Mouse (Mus musculus) limb, embryonic 11.5 days (tissue): ENCODE results near the gene Eml6. TPM values are rescaled to one million over a fixed set of nuclear protein-coding genes. Genes with fewer than 3 reads are reported as not detected.

ENCODE experiments used
- ATAC-seq: fragments of 200-750 bp; cut with Nextera tagmentation; 2 replicates; pipeline ENCODE4 v1.8.0; 2017; ENCODE audit warnings: low read depth; ENCODE audit not compliant: insufficient number of reproducible peaks, low FRiP score, low TSS enrichment
- DNase-seq: peaks from one replicate; pipeline ENCODE4 v3.0.0-alpha.2; 2015; ENCODE audit warnings: low spot score
- H3K27ac ChIP-seq: fragments of 300-500 bp; sonication (generic); replicated peaks from 2 replicates; pipeline ENCODE4 v1.5.1; 2014; ENCODE audit warnings: low read depth, mild to moderate bottlenecking, low read length
- H3K27me3 ChIP-seq: fragments of 300-500 bp; sonication (generic); 2 replicates; pipeline ENCODE4 v1.6.1; 2014; ENCODE audit warnings: mild to moderate bottlenecking, low read length, mixed read lengths; ENCODE audit not compliant: control insufficient read depth, insufficient read depth
- H3K36me3 ChIP-seq: fragments of 300-500 bp; sonication (generic); 2 replicates; pipeline ENCODE4 v1.6.1; 2014; ENCODE audit warnings: mild to moderate bottlenecking, low read length, moderate library complexity, mixed read lengths; ENCODE audit not compliant: control insufficient read depth, insufficient read depth
- H3K4me1 ChIP-seq: fragments of 300-500 bp; sonication (generic); 2 replicates; pipeline ENCODE4 v1.6.1; 2014; ENCODE audit warnings: low read length, mixed read lengths; ENCODE audit not compliant: control insufficient read depth, insufficient read depth
- H3K4me2 ChIP-seq: fragments of 300-500 bp; sonication (generic); 2 replicates; pipeline ENCODE4 v1.6.1; 2014; ENCODE audit warnings: low read depth, mild to moderate bottlenecking, moderate library complexity; ENCODE audit not compliant: severe bottlenecking
- H3K4me3 ChIP-seq: fragments of 300-500 bp; sonication (generic); 2 replicates; pipeline ENCODE4 v1.5.1; 2014; ENCODE audit warnings: low read depth, low read length
- H3K9ac ChIP-seq: fragments of 300-500 bp; sonication (generic); 2 replicates; pipeline ENCODE4 v1.6.1; 2014; ENCODE audit warnings: mild to moderate bottlenecking, low read length
- H3K9me3 ChIP-seq: fragments of 300-500 bp; sonication (generic); 2 replicates; pipeline ENCODE4 v1.6.1; 2016; ENCODE audit warnings: low read length; ENCODE audit not compliant: control insufficient read depth
- WGBS: fragments of 180-500 bp; shearing (Covaris S2); extraction: QIAGEN DNeasy Blood & Tissue Kit; methylation state at CpG from one replicate; pipeline ENCODE4 v1.1.7; 2014; 5-methylcytosine and 5-hydroxymethylcytosine counted together
- polyA plus RNA-seq: library from polyadenylated mRNA; unstranded; fragments of >200 nt; fragmentation: Nextera tagmentation; extraction: Ambion mirVana; gene quantifications from 2 replicates; pipeline ENCODE4 v1.2.1, GENCODE M21; 2014

The Eml6 gene
- polyA plus RNA-seq, 1 experiment from 2014 or later: 0.64 TPM

DNA sequence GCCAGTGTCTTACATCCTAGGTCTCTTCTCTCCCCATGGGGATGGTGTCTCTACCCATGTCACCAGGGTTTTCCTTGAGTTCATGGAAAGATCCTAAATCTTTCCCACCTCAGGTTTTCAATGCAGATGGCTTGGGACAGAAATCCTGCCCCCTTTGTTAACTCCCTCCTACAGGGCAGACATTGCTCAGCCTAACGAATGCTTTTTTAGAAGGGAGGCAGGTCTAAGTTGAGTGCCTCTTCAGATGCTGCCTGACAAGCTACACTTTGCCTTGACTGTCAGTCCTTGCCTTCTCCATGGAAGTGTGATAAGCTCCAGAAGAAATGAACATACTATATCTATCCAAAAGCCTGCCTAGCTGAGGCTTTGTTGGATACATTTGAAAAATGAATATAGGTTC lies 278.0 kb downstream of the Eml6 start:
- Histone ChIP-seq H3K27ac (no peak overlapping the region), H3K9ac (no peak overlapping the region), H3K27me3 (no peaks in the 10 kb centered on the region), H3K4me3 (no peak overlapping the region), H3K4me1 (no peaks in the 10 kb centered on the region), H3K36me3 (peaks cover 5% of the 10 kb centered on the region), H3K4me2 (no peak overlapping the region), H3K9me3 (no peaks in the 10 kb centered on the region)
- 84% methylated on average over 1 of the region's 1 CpGs for WGBS
- DNase-seq (no peak), ATAC-seq (no peak)

DNA sequence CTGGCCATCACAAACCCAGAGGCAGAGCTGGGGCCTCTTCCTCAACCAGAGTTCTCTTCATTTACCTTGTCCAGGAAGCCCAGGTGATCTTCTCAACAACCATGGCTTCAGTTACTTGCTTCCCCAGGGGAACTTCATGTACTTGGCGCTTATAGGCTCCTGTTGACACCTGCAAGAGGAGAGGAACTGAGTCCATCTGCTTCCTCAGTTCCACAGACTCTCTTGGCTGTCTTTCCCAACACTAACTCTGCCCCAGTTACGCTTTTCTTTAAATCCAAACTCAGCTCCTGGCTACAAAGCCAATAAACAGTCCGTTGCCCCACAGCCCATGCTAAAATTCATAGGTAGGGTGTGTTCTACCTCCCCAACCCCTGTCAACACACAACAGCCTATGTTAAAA lies 278.5 kb downstream of the Eml6 start:
- H3K9me3 ChIP-seq: no peaks in the 10 kb centered on the region
- H3K4me3 ChIP-seq: no peak overlapping the region
- H3K4me2 ChIP-seq: no peak overlapping the region
- WGBS: 94% methylated on average over 3 of the region's 3 CpGs
- no peak overlapping the region for H3K9ac ChIP-seq
- no peak overlapping the region for H3K27ac ChIP-seq
- DNase-seq (no peak), ATAC-seq (no peak)
- no peaks in the 10 kb centered on the region for H3K27me3 ChIP-seq
- H3K36me3 ChIP-seq: peaks cover 5% of the 10 kb centered on the region
- H3K4me1 ChIP-seq: no peaks in the 10 kb centered on the region

DNA sequence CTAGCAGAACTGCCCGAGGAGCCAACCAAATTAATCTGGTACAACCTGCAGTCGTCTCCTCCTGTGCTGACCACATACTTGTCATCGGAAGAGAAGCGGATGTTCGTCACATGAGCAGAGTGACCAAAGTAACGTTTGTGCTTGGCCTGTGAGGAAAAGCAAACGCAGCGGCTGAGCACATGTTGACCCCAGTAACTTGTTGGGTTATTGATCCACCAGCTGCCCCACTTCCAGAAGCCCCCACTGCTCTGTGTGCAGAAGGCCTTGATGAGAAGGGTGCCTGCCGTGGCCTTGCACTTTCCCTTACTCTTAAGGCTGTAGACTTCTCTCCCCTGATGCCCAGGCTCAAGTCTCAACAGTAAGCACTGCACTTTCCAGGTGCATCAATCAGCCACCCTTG lies 279.6 kb downstream of the Eml6 start:
- ATAC-seq (no peak), DNase-seq (no peak)
- peaks cover 5% of the 10 kb centered on the region for H3K36me3 ChIP-seq
- no peak overlapping the region for H3K4me2 ChIP-seq
- no peaks in the 10 kb centered on the region for H3K27me3 ChIP-seq
- no peak overlapping the region for H3K9ac ChIP-seq
- H3K9me3 ChIP-seq: no peaks in the 10 kb centered on the region
- WGBS: 91% methylated on average over 9 of the region's 9 CpGs
- no peaks in the 10 kb centered on the region for H3K4me1 ChIP-seq
- H3K27ac ChIP-seq: no peak overlapping the region
- no peak overlapping the region for H3K4me3 ChIP-seq

DNA sequence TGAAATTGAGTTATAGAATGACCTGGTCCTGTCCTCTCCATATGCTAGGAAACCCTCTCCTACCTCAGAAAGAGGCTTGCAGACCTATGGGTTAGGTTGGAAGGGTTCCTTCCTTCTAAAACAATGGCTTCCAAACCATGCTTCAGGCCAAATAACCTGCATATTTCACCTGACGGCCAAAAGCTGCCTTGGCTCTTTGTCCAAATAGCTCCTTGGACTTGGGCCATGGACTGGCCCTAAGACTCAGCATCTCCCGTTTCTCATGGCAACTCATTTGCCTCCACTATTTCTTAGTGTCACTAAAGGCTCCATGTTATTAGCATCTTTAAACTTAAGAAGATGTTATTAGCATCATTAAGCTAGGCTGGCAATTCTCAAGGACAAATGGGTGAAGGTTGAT lies 280.3 kb downstream of the Eml6 start:
- peaks cover 5% of the 10 kb centered on the region for H3K36me3 ChIP-seq

DNA sequence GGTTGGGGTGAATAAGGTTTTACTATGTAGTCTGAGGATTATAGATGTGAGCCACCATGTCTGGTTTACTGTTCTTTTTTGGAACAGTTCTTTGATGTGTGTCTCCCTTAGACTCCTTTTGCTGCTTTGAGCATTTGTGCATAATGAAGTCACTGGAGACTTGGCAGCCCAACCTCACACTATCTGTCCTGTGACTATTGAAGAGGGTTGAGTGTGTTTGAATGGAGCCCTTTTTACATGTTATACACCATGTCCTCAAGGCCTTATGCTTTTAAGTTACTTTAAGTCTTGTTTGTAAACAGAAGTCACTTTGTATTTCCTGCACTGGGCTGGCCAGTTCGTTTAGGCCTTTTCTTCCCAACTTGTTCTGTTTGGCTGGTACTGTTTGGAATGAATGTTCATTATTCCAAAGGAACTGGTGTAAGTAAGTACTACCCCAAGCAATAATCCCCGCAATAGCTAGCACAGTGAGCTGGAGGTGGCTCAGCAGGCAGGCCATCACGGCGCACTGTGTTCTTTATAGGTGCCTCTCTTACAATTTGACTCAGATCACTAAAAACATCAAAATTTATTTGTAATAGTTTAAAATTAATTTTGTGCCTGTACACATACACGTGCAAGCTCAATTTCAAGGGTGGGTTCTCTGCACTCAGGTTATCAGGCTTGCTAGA lies 280.9 kb downstream of the Eml6 start:
- ATAC-seq: no peak
- WGBS: 91% methylated on average over 5 of the region's 5 CpGs
- Histone ChIP-seq H3K9ac (no peak overlapping the region), H3K4me2 (no peak overlapping the region), H3K36me3 (peaks cover 5% of the 10 kb centered on the region), H3K4me1 (no peaks in the 10 kb centered on the region), H3K9me3 (no peaks in the 10 kb centered on the region), H3K27me3 (no peaks in the 10 kb centered on the region), H3K27ac (no peak overlapping the region), H3K4me3 (no peak overlapping the region)
- DNase-seq: no peak

More for the DNA sequence above, 280.3 kb downstream of the Eml6 start:
- H3K4me3 ChIP-seq: no peak overlapping the region
- no peak for DNase-seq
- ATAC-seq: no peak
- no peaks in the 10 kb centered on the region for H3K27me3 ChIP-seq
- H3K9ac ChIP-seq: no peak overlapping the region
- H3K4me2 ChIP-seq: no peak overlapping the region
- WGBS: 87% methylated on average over 2 of the region's 2 CpGs
- no peak overlapping the region for H3K27ac ChIP-seq
- H3K9me3 ChIP-seq: no peaks in the 10 kb centered on the region
- H3K4me1 ChIP-seq: no peaks in the 10 kb centered on the region

DNA sequence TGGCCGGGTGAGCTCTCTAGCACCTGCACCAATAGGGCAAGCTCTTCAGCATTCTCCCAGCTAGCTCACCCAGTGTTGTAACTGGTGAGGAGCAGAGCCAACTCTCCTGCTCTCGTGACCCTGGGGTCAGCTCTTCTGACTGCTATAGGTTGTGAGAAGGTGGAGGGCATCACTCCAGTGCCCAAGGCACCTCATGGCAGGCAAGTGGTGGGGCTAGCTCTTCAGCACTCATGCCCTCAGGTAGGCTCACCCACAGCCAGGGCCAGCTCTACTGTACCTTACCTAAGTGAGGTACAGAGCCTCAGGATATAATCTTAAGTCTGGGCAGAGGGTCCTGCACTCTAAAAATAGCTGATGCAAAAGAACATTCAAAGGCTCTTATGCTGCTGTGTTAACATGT lies 286.1 kb downstream of the Eml6 start:
- ATAC-seq: no peak
- Histone ChIP-seq H3K4me3 (no peak overlapping the region), H3K4me2 (no peak overlapping the region), H3K9me3 (no peaks in the 10 kb centered on the region), H3K27me3 (no peaks in the 10 kb centered on the region), H3K9ac (no peak overlapping the region), H3K36me3 (no peaks in the 10 kb centered on the region), H3K27ac (no peak overlapping the region), H3K4me1 (no peaks in the 10 kb centered on the region)
- DNase-seq: no peak
- WGBS: 85% methylated on average over 2 of the region's 2 CpGs

DNA sequence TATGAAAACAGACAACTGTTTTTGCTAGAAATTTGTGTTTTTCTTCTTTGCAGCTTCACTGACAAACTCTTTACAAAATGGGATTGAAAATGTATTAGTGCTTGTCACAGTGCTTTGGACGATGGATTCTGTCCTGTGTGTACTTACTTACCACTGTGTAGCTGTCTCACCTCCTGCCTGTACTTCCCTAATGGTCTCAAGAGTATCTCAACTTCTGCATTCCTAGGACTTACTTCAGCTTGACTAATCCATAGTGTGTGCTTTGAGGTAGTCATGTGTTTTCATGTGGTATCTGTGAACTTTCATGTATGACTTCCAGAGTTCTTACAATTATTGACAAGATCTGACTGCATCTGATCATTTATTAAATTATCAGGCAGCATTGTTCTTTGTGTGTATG lies 297.9 kb downstream of the Eml6 start:
- no peaks in the 10 kb centered on the region for H3K9me3 ChIP-seq
- H3K27ac ChIP-seq: no peak overlapping the region
- H3K4me3 ChIP-seq: no peak overlapping the region
- no peak overlapping the region for H3K4me2 ChIP-seq
- H3K36me3 ChIP-seq: no peaks in the 10 kb centered on the region
- DNase-seq (no peak), ATAC-seq (no peak)
- no peak overlapping the region for H3K9ac ChIP-seq
- no peaks in the 10 kb centered on the region for H3K27me3 ChIP-seq
- 92% methylated on average over 1 of the region's 1 CpGs for WGBS
- no peaks in the 10 kb centered on the region for H3K4me1 ChIP-seq

DNA sequence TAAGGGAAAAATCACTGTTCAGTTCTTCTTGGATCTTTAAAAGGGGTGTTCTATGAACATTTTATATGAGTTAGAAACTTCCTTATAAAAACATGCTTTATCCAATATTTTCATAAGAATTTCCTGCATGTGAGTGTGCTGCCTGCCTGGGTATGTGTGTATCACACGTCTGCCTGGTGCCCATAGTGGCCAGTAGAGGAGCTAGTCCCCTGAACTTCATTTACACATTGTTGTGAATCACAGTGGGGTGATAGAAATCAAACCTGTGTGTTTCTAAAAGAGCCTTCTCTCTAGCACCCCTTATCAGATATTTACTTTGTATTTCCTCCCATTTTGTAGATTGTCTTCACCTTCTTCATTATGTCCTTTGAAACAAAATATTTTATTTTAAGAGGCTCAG lies 300.2 kb downstream of the Eml6 start:
- H3K9ac ChIP-seq: no peak overlapping the region
- no peak overlapping the region for H3K4me2 ChIP-seq
- no peaks in the 10 kb centered on the region for H3K36me3 ChIP-seq
- DNase-seq: no peak
- no peaks in the 10 kb centered on the region for H3K9me3 ChIP-seq
- no peaks in the 10 kb centered on the region for H3K27me3 ChIP-seq
- H3K4me1 ChIP-seq: no peaks in the 10 kb centered on the region
- 74% methylated on average over 1 of the region's 1 CpGs for WGBS
- H3K27ac ChIP-seq: no peak overlapping the region
- ATAC-seq: no peak
- H3K4me3 ChIP-seq: no peak overlapping the region

DNA sequence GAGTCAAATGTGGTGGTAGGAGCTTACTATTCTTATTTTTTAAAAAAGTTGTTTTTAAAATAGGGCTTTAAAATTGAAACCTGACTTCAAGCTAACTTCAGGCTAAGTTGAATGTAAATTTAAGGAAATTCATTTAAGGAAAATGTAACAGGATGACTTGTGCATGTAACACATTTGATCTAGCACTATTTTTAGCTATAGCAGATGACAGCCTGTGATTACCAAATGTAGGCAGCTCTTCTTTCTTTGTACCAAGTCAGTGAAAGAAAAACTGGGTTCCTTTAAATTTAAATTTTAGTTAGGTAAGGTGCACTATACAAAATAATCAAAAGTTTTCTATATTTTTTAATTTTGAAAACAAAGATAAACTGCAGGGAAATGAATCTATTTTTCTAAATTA lies 300.7 kb downstream of the Eml6 start:
- H3K36me3 ChIP-seq: no peaks in the 10 kb centered on the region
- H3K4me1 ChIP-seq: no peaks in the 10 kb centered on the region
- H3K9ac ChIP-seq: no peak overlapping the region
- no peak overlapping the region for H3K4me2 ChIP-seq
- H3K9me3 ChIP-seq: no peaks in the 10 kb centered on the region
- H3K4me3 ChIP-seq: no peak overlapping the region
- DNase-seq: no peak
- no peak overlapping the region for H3K27ac ChIP-seq
- ATAC-seq: no peak
- no peaks in the 10 kb centered on the region for H3K27me3 ChIP-seq
